Comparison of ENCODE assay signal across 8 mouse cellular contexts in the genomic region with DNA sequence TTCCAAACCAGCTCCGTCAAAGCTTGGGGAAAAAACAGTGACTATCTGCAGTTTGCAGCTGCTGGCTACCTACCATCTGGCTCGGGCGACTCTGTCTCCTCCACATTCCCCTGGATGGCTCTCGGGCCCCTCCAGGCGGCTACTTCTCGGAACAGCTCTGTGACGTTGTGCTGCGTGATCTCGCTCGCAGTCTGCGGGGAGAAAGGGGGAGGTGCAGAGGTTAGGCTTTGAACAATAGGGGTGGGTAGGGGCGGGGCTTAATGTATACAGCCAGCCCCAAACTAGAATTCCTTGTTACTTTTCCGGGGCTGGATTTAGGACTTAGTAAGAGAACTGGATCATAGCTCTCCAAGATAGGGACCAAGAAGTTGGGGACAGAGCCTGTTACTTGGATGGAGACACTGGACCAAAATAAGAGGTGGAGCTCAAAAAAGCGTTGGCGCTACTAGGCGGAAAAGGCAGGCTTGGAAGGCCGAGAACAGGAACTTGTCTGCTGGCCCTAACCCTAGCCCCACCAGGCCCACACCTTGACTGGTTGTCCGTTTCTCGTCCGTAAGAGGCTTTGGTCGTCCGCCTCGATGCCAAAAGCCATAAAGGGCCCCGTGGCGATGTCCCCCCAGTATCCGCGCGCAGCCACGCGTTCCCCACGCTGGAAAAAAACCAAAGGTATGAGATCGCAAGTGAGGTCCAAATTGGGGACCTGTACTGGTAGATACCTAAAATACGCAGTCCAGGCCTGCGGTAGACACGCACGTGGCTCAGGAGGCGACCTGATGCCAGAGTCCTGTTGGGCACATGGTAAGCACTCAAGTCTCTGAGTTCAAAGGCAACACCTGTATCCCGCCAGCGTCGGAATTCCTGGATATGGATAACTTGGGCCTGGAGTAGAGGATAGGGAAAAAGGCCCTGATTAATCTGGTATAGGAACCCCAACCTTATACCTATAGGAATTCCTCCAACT. TPM values are rescaled to one million over a fixed set of nuclear protein-coding genes. Genes with fewer than 3 reads are reported as not detected.
A peak's percentile ranks its signal among the peaks of the same experiment; 100 is the strongest.
DNase-seq lines count a peak whose midpoint lies in the region; ATAC-seq lines count a peak whose summit lies in the region.

No protein-coding gene starts in this region.

- H3K4me2 ChIP-seq in hindbrain, embryonic 13.5 days, result peak overlapping the region; percentile 51

- H3K27me3 ChIP-seq in hindbrain, embryonic 13.5 days, result peaks cover 30% of the 10 kb centered on the region; the same call in 1 of the 2 replicates

- DNase-seq in T-cell, adult 2 months (ENCODE audit: low spot score), result peak; percentile 75
- peak; percentile 77 to 85 for DNase-seq in cerebellum, postnatal 14 days
- peak; percentile 37 to 52 for DNase-seq in frontal cortex, postnatal 25 days (ENCODE audit: low spot score in 2 of 2)
- peak; percentile 58 to 66 for DNase-seq in layer of hippocampus, postnatal 36 days
- DNase-seq in right cerebral cortex, postnatal 10 days (ENCODE audit: low spot score in 2 of 2), result peak; percentile 85 to 88
- peak; percentile 73 to 84 for DNase-seq in urinary bladder, postnatal 4 days (ENCODE audit: low spot score in 2 of 2)

- peak overlapping the region; percentile 46 for H3K27ac ChIP-seq in hindbrain, embryonic 13.5 days

- H3K9me3 ChIP-seq in hindbrain, embryonic 13.5 days, result no peaks in the 10 kb centered on the region

- peak overlapping the region; percentile 29 for H3K4me3 ChIP-seq in hindbrain, embryonic 13.5 days

- peaks cover 9% of the 10 kb centered on the region for H3K4me1 ChIP-seq in hindbrain, embryonic 13.5 days (replicated peaks)

- peak overlapping the region; percentile 62 for H3K9ac ChIP-seq in hindbrain, embryonic 13.5 days

- 24% methylated on average over 40 of the region's 40 CpGs for WGBS in hindbrain, embryonic 13.5 days

- ATAC-seq in hindbrain, embryonic 13.5 days (ENCODE audit: low FRiP score), result peak; percentile 93
- peak; percentile 96 for ATAC-seq in megakaryocyte, adult 5-6 weeks (ENCODE audit: poor library complexity, severe bottlenecking)

- H3K36me3 ChIP-seq in hindbrain, embryonic 13.5 days, result no peaks in the 10 kb centered on the region

RNA-seq across cellular contexts. Expression of a gene that starts 2.6 kb away (rescaled TPM):
- polyA plus RNA-seq in hindbrain, embryonic 13.5 days (2015; fragmentation: Nextera tagmentation; extraction: Ambion mirVana), result 3.8 and 3.9 TPM in 2 replicates
- total RNA-seq in layer of hippocampus, postnatal 36 days (2021), result 1 to 10 TPM in 1 of 2 experiments, under 1 TPM in 1; 0.70 to 1.3 TPM
- 5.1 and 8.8 TPM in 2 replicates for total RNA-seq in megakaryocyte, adult 5-6 weeks (2015)
- total RNA-seq in megakaryocyte, adult 5-6 weeks (2017), result 1.7 TPM in 1 of 2 replicates, not detected in the other

RNA-seq across cellular contexts. Expression of a gene that starts 5.6 kb away (rescaled TPM):
- polyA plus RNA-seq in hindbrain, embryonic 13.5 days (2015; fragmentation: Nextera tagmentation; extraction: Ambion mirVana), result 2.0 and 2.8 TPM in 2 replicates
- under 1 TPM; 0.38 to 0.65 TPM for total RNA-seq in layer of hippocampus, postnatal 36 days (2021)
- 1.3 TPM in 2 replicates for total RNA-seq in megakaryocyte, adult 5-6 weeks (2015)
- 1.0 TPM in 2 replicates for total RNA-seq in megakaryocyte, adult 5-6 weeks (2017)

RNA-seq across cellular contexts. Expression of a gene that starts 10.4 kb away (rescaled TPM):
- 7.4 and 7.5 TPM in 2 replicates for polyA plus RNA-seq in hindbrain, embryonic 13.5 days (2015; fragmentation: Nextera tagmentation; extraction: Ambion mirVana)
- total RNA-seq in layer of hippocampus, postnatal 36 days (2021), result 1 to 10 TPM; 1.1 to 4.2 TPM
- 2.6 and 5.8 TPM in 2 replicates for total RNA-seq in megakaryocyte, adult 5-6 weeks (2015)
- total RNA-seq in megakaryocyte, adult 5-6 weeks (2017), result 8.6 and 13.4 TPM in 2 replicates

RNA-seq across cellular contexts. Expression of a gene that starts 20.7 kb away (rescaled TPM):
- polyA plus RNA-seq in hindbrain, embryonic 13.5 days (2015; fragmentation: Nextera tagmentation; extraction: Ambion mirVana), result 78.7 and 82.6 TPM in 2 replicates
- 100 to 1,000 TPM; 203 to 220 TPM for total RNA-seq in layer of hippocampus, postnatal 36 days (2021)
- total RNA-seq in megakaryocyte, adult 5-6 weeks (2015), result not detected in 2 replicates
- not detected in 2 replicates for total RNA-seq in megakaryocyte, adult 5-6 weeks (2017)

RNA-seq across cellular contexts. Expression of a gene that starts 25.1 kb away (rescaled TPM):
- polyA plus RNA-seq in hindbrain, embryonic 13.5 days (2015; fragmentation: Nextera tagmentation; extraction: Ambion mirVana), result 39.6 and 49.7 TPM in 2 replicates
- 100 to 1,000 TPM; 146 to 164 TPM for total RNA-seq in layer of hippocampus, postnatal 36 days (2021)
- 106 and 134 TPM in 2 replicates for total RNA-seq in megakaryocyte, adult 5-6 weeks (2015)
- 146 and 169 TPM in 2 replicates for total RNA-seq in megakaryocyte, adult 5-6 weeks (2017)

Comparison
In these comparisons a context has a peak if more than half of its experiments do, and no peak if none do; other contexts are left out.
1. Peak in every context shown above with its lines: DNase-seq, ATAC-seq, H3K4me3 ChIP-seq and H3K27ac ChIP-seq.